Mouse (Mus musculus): ENCODE measurements around the gene Strbp. TPM values are rescaled to one million over a fixed set of nuclear protein-coding genes. Genes with fewer than 3 reads are reported as not detected.
A peak's percentile ranks its signal among the peaks of the same experiment; 100 is the strongest.

Strbp gene
- polyA plus RNA-seq, 1 experiment from 2014 or later, result 132 TPM

GRCm38 (mm10) chr2:37556366-37556765 is 147.3 kb downstream of the Strbp start:
- DNase-seq (ENCODE audit: low spot score), result no peak
- H3K36me3 ChIP-seq (replicated peaks; ENCODE audit: control insufficient read depth, insufficient read depth), result peaks cover 82% of the 10 kb centered on the region
- ATAC-seq (ENCODE audit: low FRiP score), result no peak
- H3K9me3 ChIP-seq (ENCODE audit: control insufficient read depth, low read length), result no peaks in the 10 kb centered on the region
- no peak overlapping the region for H3K4me3 ChIP-seq (replicated peaks; ENCODE audit: low read length)
- no peak overlapping the region for H3K27ac ChIP-seq
- H3K9ac ChIP-seq, result no peak overlapping the region
- 77% methylated on average over 2 of the region's 2 CpGs for WGBS
- H3K4me2 ChIP-seq (replicated peaks), result no peak overlapping the region
- H3K27me3 ChIP-seq (ENCODE audit: control insufficient read depth, insufficient read depth, low read length), result no peaks in the 10 kb centered on the region
- no peaks in the 10 kb centered on the region for H3K4me1 ChIP-seq (replicated peaks; ENCODE audit: control insufficient read depth, insufficient read depth, low read length)

- ATAC-seq (ENCODE audit: low FRiP score) (no peak), DNase-seq (ENCODE audit: low spot score) (no peak)
- Histone ChIP-seq H3K36me3 (replicated peaks; ENCODE audit: control insufficient read depth, insufficient read depth) (peaks cover 80% of the 10 kb centered on the region), H3K9me3 (ENCODE audit: control insufficient read depth, low read length) (no peaks in the 10 kb centered on the region), H3K4me1 (replicated peaks; ENCODE audit: control insufficient read depth, insufficient read depth, low read length) (no peaks in the 10 kb centered on the region), H3K9ac (no peak overlapping the region), H3K27ac (no peak overlapping the region), H3K4me3 (replicated peaks; ENCODE audit: low read length) (no peak overlapping the region), H3K27me3 (ENCODE audit: control insufficient read depth, insufficient read depth, low read length) (no peaks in the 10 kb centered on the region), H3K4me2 (replicated peaks) (no peak overlapping the region)
- 89% methylated on average over 1 of the region's 1 CpGs for WGBS
These were observed 154.2 kb downstream of the Strbp start for GRCm38 (mm10) chr2:37549346-37550012.

- no peaks in the 10 kb centered on the region for H3K9me3 ChIP-seq (ENCODE audit: control insufficient read depth, low read length)
- ATAC-seq (ENCODE audit: low FRiP score) (no peak), DNase-seq (ENCODE audit: low spot score) (no peak)
- no peak overlapping the region for H3K9ac ChIP-seq
- H3K27me3 ChIP-seq (ENCODE audit: control insufficient read depth, insufficient read depth, low read length), result no peaks in the 10 kb centered on the region
- no peak overlapping the region for H3K4me3 ChIP-seq (replicated peaks; ENCODE audit: low read length)
- peaks cover 36% of the 10 kb centered on the region for H3K36me3 ChIP-seq (replicated peaks; ENCODE audit: control insufficient read depth, insufficient read depth)
- H3K4me1 ChIP-seq (replicated peaks; ENCODE audit: control insufficient read depth, insufficient read depth, low read length), result no peaks in the 10 kb centered on the region
- no peak overlapping the region for H3K27ac ChIP-seq
- WGBS, result 87% methylated on average over 3 of the region's 3 CpGs
- H3K4me2 ChIP-seq (replicated peaks), result no peak overlapping the region
These were observed 172.0 kb downstream of the Strbp start for GRCm38 (mm10) chr2:37531639-37532038.

GRCm38 (mm10) chr2:37530766-37531165 is 172.9 kb downstream of the Strbp start:
- H3K36me3 ChIP-seq (replicated peaks; ENCODE audit: control insufficient read depth, insufficient read depth), result peaks cover 32% of the 10 kb centered on the region
- WGBS, result 96% methylated on average over 1 of the region's 1 CpGs
- no peaks in the 10 kb centered on the region for H3K27me3 ChIP-seq (ENCODE audit: control insufficient read depth, insufficient read depth, low read length)
- no peak overlapping the region for H3K27ac ChIP-seq
- H3K9ac ChIP-seq, result no peak overlapping the region
- ATAC-seq (ENCODE audit: low FRiP score) (no peak), DNase-seq (ENCODE audit: low spot score) (no peak)
- H3K9me3 ChIP-seq (ENCODE audit: control insufficient read depth, low read length), result no peaks in the 10 kb centered on the region
- H3K4me1 ChIP-seq (replicated peaks; ENCODE audit: control insufficient read depth, insufficient read depth, low read length), result no peaks in the 10 kb centered on the region
- no peak overlapping the region for H3K4me2 ChIP-seq (replicated peaks)
- no peak overlapping the region for H3K4me3 ChIP-seq (replicated peaks; ENCODE audit: low read length)

- Histone ChIP-seq H3K4me1 (replicated peaks; ENCODE audit: control insufficient read depth, insufficient read depth, low read length) (no peaks in the 10 kb centered on the region), H3K9ac (no peak overlapping the region), H3K27me3 (ENCODE audit: control insufficient read depth, insufficient read depth, low read length) (no peaks in the 10 kb centered on the region), H3K27ac (no peak overlapping the region), H3K36me3 (replicated peaks; ENCODE audit: control insufficient read depth, insufficient read depth) (peaks cover 18% of the 10 kb centered on the region), H3K9me3 (ENCODE audit: control insufficient read depth, low read length) (no peaks in the 10 kb centered on the region), H3K4me3 (replicated peaks; ENCODE audit: low read length) (no peak overlapping the region), H3K4me2 (replicated peaks) (no peak overlapping the region)
- no peak for ATAC-seq (ENCODE audit: low FRiP score)
- DNase-seq (ENCODE audit: low spot score), result no peak
- 95% methylated on average over 2 of the region's 2 CpGs for WGBS
These were observed 174.3 kb downstream of the Strbp start for GRCm38 (mm10) chr2:37529397-37529796.

- H3K4me1 ChIP-seq (replicated peaks; ENCODE audit: control insufficient read depth, insufficient read depth, low read length), result no peaks in the 10 kb centered on the region
- H3K36me3 ChIP-seq (replicated peaks; ENCODE audit: control insufficient read depth, insufficient read depth), result peaks cover 3% of the 10 kb centered on the region; the same call in 1 of the 2 replicates
- no peak for DNase-seq (ENCODE audit: low spot score)
- no peak overlapping the region for H3K4me2 ChIP-seq (replicated peaks)
- H3K9ac ChIP-seq, result no peak overlapping the region
- H3K27me3 ChIP-seq (ENCODE audit: control insufficient read depth, insufficient read depth, low read length), result no peaks in the 10 kb centered on the region
- no peak overlapping the region for H3K27ac ChIP-seq
- H3K4me3 ChIP-seq (replicated peaks; ENCODE audit: low read length), result no peak overlapping the region
- H3K9me3 ChIP-seq (ENCODE audit: control insufficient read depth, low read length), result no peaks in the 10 kb centered on the region
- ATAC-seq (ENCODE audit: low FRiP score), result no peak
These were observed 176.1 kb downstream of the Strbp start for GRCm38 (mm10) chr2:37527587-37527986.

GRCm38 (mm10) chr2:37519286-37519640 is 184.4 kb downstream of the Strbp start:
- H3K36me3 ChIP-seq (replicated peaks; ENCODE audit: control insufficient read depth, insufficient read depth), result 0 out of 2 replicates have a peak, but pooled peaks cover 18% of the 10 kb centered on the region
- WGBS, result 93% methylated on average over 1 of the region's 1 CpGs
- H3K4me3 ChIP-seq (replicated peaks; ENCODE audit: low read length), result peak overlapping the region; percentile 29
- no peak overlapping the region for H3K27ac ChIP-seq
- peaks cover 34% of the 10 kb centered on the region for H3K4me1 ChIP-seq (replicated peaks; ENCODE audit: control insufficient read depth, insufficient read depth, low read length)
- DNase-seq (ENCODE audit: low spot score), result no peak
- H3K9ac ChIP-seq, result 0 out of 2 replicates have a peak overlapping the region, but pooled peaks have one; percentile 36
- peak overlapping the region; percentile 55 for H3K4me2 ChIP-seq (replicated peaks)
- ATAC-seq (ENCODE audit: low FRiP score), result no peak
- H3K9me3 ChIP-seq (ENCODE audit: control insufficient read depth, low read length), result no peaks in the 10 kb centered on the region
- no peaks in the 10 kb centered on the region for H3K27me3 ChIP-seq (ENCODE audit: control insufficient read depth, insufficient read depth, low read length)

- no peaks in the 10 kb centered on the region for H3K27me3 ChIP-seq (ENCODE audit: control insufficient read depth, insufficient read depth, low read length)
- peak overlapping the region; percentile 29 for H3K4me3 ChIP-seq (replicated peaks; ENCODE audit: low read length)
- H3K27ac ChIP-seq, result peak overlapping the region; percentile 94; the same call in 1 of the 2 replicates
- ATAC-seq (ENCODE audit: low FRiP score) (no peak), DNase-seq (ENCODE audit: low spot score) (no peak)
- no peaks in the 10 kb centered on the region for H3K9me3 ChIP-seq (ENCODE audit: control insufficient read depth, low read length)
- H3K4me1 ChIP-seq (replicated peaks; ENCODE audit: control insufficient read depth, insufficient read depth, low read length), result peaks cover 34% of the 10 kb centered on the region
- H3K36me3 ChIP-seq (replicated peaks; ENCODE audit: control insufficient read depth, insufficient read depth), result 0 out of 2 replicates have a peak, but pooled peaks cover 18% of the 10 kb centered on the region
- H3K4me2 ChIP-seq (replicated peaks), result peak overlapping the region; percentile 55
- whole genome bisulfite sequencing, result 77% methylated on average over 4 of the region's 4 CpGs
- H3K9ac ChIP-seq, result peak overlapping the region; percentile 54
These were observed 184.9 kb downstream of the Strbp start for GRCm38 (mm10) chr2:37518561-37519285.

GRCm38 (mm10) chr2:37516922-37517462 is 186.7 kb downstream of the Strbp start:
- peak overlapping the region; percentile 54 for H3K9ac ChIP-seq
- peak; percentile 82 for ATAC-seq (ENCODE audit: low FRiP score)

More at GRCm38 (mm10) chr2:37516922-37517462, 186.7 kb downstream of the Strbp start:
- peak overlapping the region; percentile 55 for H3K4me2 ChIP-seq (replicated peaks)
- WGBS, result 20% methylated on average over 4 of the region's 4 CpGs
- H3K36me3 ChIP-seq (replicated peaks; ENCODE audit: control insufficient read depth, insufficient read depth), result peaks cover 26% of the 10 kb centered on the region
- H3K4me3 ChIP-seq (replicated peaks; ENCODE audit: low read length), result peak overlapping the region; percentile 29
- H3K9me3 ChIP-seq (ENCODE audit: control insufficient read depth, low read length), result no peaks in the 10 kb centered on the region
- no peaks in the 10 kb centered on the region for H3K27me3 ChIP-seq (ENCODE audit: control insufficient read depth, insufficient read depth, low read length)
- DNase-seq (ENCODE audit: low spot score), result peak; percentile 58
- H3K27ac ChIP-seq, result peak overlapping the region; percentile 94
- peaks cover 34% of the 10 kb centered on the region for H3K4me1 ChIP-seq (replicated peaks; ENCODE audit: control insufficient read depth, insufficient read depth, low read length)

All from hindbrain, embryonic 14.5 days (tissue).